Mouse (Mus musculus) kidney, embryonic 15.5 days (tissue): ENCODE data around the gene B3gnt4. TPM values are rescaled to one million over a fixed set of nuclear protein-coding genes. Genes with fewer than 3 reads are reported as not detected.
A peak's percentile ranks its signal among the peaks of the same experiment; 100 is the strongest.

ENCODE experiments used
- ATAC-seq: fragments of 200-750 bp; cut with Nextera tagmentation; replicated peaks from 2 replicates; pipeline ENCODE4 v1.8.0; 2017; ENCODE audit warnings: moderate TSS enrichment; ENCODE audit not compliant: low FRiP score
- H3K27ac ChIP-seq: fragments of 300-500 bp; sonication (generic); 2 replicates; pipeline ENCODE4 v1.5.1; 2015; ENCODE audit warnings: mild to moderate bottlenecking, inconsistent platforms
- H3K27me3 ChIP-seq: fragments of 300-500 bp; sonication (generic); 2 replicates; pipeline ENCODE4 v1.6.1; 2015; ENCODE audit warnings: inconsistent platforms
- H3K36me3 ChIP-seq: fragments of 300-500 bp; sonication (generic); 2 replicates; pipeline ENCODE4 v1.6.1; 2015; ENCODE audit warnings: inconsistent platforms
- H3K4me1 ChIP-seq: fragments of 300-500 bp; sonication (generic); 2 replicates; pipeline ENCODE4 v1.6.1; 2015; ENCODE audit warnings: inconsistent platforms
- H3K4me2 ChIP-seq: fragments of 300-500 bp; sonication (generic); 2 replicates; pipeline ENCODE4 v1.6.1; 2015; ENCODE audit warnings: moderate library complexity, mild to moderate bottlenecking, inconsistent platforms
- H3K4me3 ChIP-seq: fragments of 300-500 bp; sonication (generic); replicated peaks from 2 replicates; pipeline ENCODE4 v1.5.1; 2015; ENCODE audit warnings: mild to moderate bottlenecking, inconsistent platforms
- H3K9ac ChIP-seq: fragments of 300-500 bp; sonication (generic); 2 replicates; pipeline ENCODE4 v1.6.1; 2015; ENCODE audit warnings: mild to moderate bottlenecking, inconsistent platforms
- H3K9me3 ChIP-seq: fragments of 300-500 bp; sonication (generic); replicated peaks from 2 replicates; pipeline ENCODE4 v1.6.1; 2016; ENCODE audit warnings: inconsistent platforms
- WGBS: fragments of 180-500 bp; shearing (Covaris S2); methylation state at CpG from one replicate; pipeline ENCODE4 v1.1.7; 2015; ENCODE audit warnings: mixed read lengths; 5-methylcytosine and 5-hydroxymethylcytosine counted together
- polyA plus RNA-seq: library from polyadenylated mRNA; unstranded; fragments of >200 nt; fragmentation: Nextera tagmentation; extraction: Ambion mirVana; gene quantifications from 2 replicates; pipeline ENCODE4 v1.2.1, GENCODE M21; 2015

Gene B3gnt4
- 0.22 TPM in 1 of 2 replicates, not detected in the other for polyA plus RNA-seq

- peaks cover 46% of the 10 kb centered on the region for H3K27me3 ChIP-seq
- H3K9ac ChIP-seq: no peak within 1 kb of the TSS
- no peak for ATAC-seq
- WGBS: 79% methylated on average over 5 of the region's 5 CpGs
- H3K9me3 ChIP-seq: no peaks in the 10 kb centered on the region
- peaks cover 23% of the 10 kb centered on the region for H3K36me3 ChIP-seq
- H3K4me1 ChIP-seq: peaks cover 14% of the 10 kb centered on the region
- no peak within 1 kb of the TSS for H3K4me2 ChIP-seq
- H3K4me3 ChIP-seq: no peak within 1 kb of the TSS; the same call in 1 of the 2 replicates
- H3K27ac ChIP-seq: no peak within 1 kb of the TSS
These were observed at the start of gene B3gnt4 for GRCm38 (mm10) chr5:123510160-123510559. Gene B3gnt4, plus strand, starts transcription at chr5:123510460.

- no peaks in the 10 kb centered on the region for H3K4me1 ChIP-seq
- no peak for ATAC-seq
- H3K9me3 ChIP-seq: no peaks in the 10 kb centered on the region
- WGBS: 66% methylated on average over 5 of the region's 5 CpGs
- H3K36me3 ChIP-seq: peaks cover 2% of the 10 kb centered on the region; the same call in 1 of the 2 replicates
- no peaks in the 10 kb centered on the region for H3K27me3 ChIP-seq
- H3K4me3 ChIP-seq: no peak overlapping the region
- H3K27ac ChIP-seq: no peak overlapping the region
- H3K4me2 ChIP-seq: no peak overlapping the region
- H3K9ac ChIP-seq: no peak overlapping the region
These were observed 48.8 kb upstream of the B3gnt4 start for GRCm38 (mm10) chr5:123461420-123461819.

GRCm38 (mm10) chr5:123464638-123465037 is 45.6 kb upstream of the B3gnt4 start:
- 89% methylated on average over 1 of the region's 1 CpGs for WGBS
- no peak overlapping the region for H3K27ac ChIP-seq
- H3K9ac ChIP-seq: no peak overlapping the region
- H3K4me2 ChIP-seq: no peak overlapping the region
- no peak for ATAC-seq
- no peaks in the 10 kb centered on the region for H3K36me3 ChIP-seq
- H3K9me3 ChIP-seq: no peaks in the 10 kb centered on the region
- no peak overlapping the region for H3K4me3 ChIP-seq
- H3K4me1 ChIP-seq: no peaks in the 10 kb centered on the region
- no peaks in the 10 kb centered on the region for H3K27me3 ChIP-seq

GRCm38 (mm10) chr5:123470784-123471400 is 39.4 kb upstream of the B3gnt4 start:
- H3K9ac ChIP-seq: no peak overlapping the region
- peak overlapping the region; percentile 28 for H3K4me3 ChIP-seq

GRCm38 (mm10) chr5:123473817-123474216 is 36.4 kb upstream of the B3gnt4 start:
- no peak overlapping the region for H3K27ac ChIP-seq
- H3K4me3 ChIP-seq: no peak overlapping the region
- peaks cover 5% of the 10 kb centered on the region for H3K4me1 ChIP-seq
- WGBS: 81% methylated on average over 5 of the region's 5 CpGs
- no peaks in the 10 kb centered on the region for H3K36me3 ChIP-seq
- no peaks in the 10 kb centered on the region for H3K27me3 ChIP-seq
- no peak overlapping the region for H3K9ac ChIP-seq
- no peak overlapping the region for H3K4me2 ChIP-seq
- H3K9me3 ChIP-seq: no peaks in the 10 kb centered on the region
- ATAC-seq: no peak

More at GRCm38 (mm10) chr5:123470784-123471400, 39.4 kb upstream of the B3gnt4 start:
- Histone ChIP-seq H3K27ac (no peak overlapping the region), H3K4me2 (peak overlapping the region; percentile 53), H3K4me1 (peaks cover 5% of the 10 kb centered on the region), H3K27me3 (no peaks in the 10 kb centered on the region), H3K9me3 (no peaks in the 10 kb centered on the region), H3K36me3 (no peaks in the 10 kb centered on the region)
- WGBS: 5% methylated on average over 10 of the region's 10 CpGs
- ATAC-seq: no peak

- Histone ChIP-seq H3K36me3 (no peaks in the 10 kb centered on the region), H3K9me3 (no peaks in the 10 kb centered on the region)
- WGBS: 79% methylated on average over 11 of the region's 11 CpGs
These were observed 22.4 kb upstream of the B3gnt4 start for GRCm38 (mm10) chr5:123487659-123488395.

GRCm38 (mm10) chr5:123489112-123489785 is 21.0 kb upstream of the B3gnt4 start, which contains the start of the genes Lrrc43 and Il31:
Gene Lrrc43, plus strand, starts transcription at chr5:123489305.
Gene Il31, minus strand, starts transcription at chr5:123489489.
- ATAC-seq: 0 out of 2 replicates have a peak, but pooled peaks have one; percentile 40
- peak within 1 kb of the TSS; percentile 55 for H3K4me2 ChIP-seq
- no peaks in the 10 kb centered on the region for H3K9me3 ChIP-seq
- H3K4me3 ChIP-seq: peak within 1 kb of the TSS; percentile 14; the same call in 1 of the 2 replicates
- no peak within 1 kb of the TSS for H3K27ac ChIP-seq
- H3K27me3 ChIP-seq: peaks cover 7% of the 10 kb centered on the region; the same call in 1 of the 2 replicates
- H3K36me3 ChIP-seq: no peaks in the 10 kb centered on the region
- H3K4me1 ChIP-seq: peaks cover 11% of the 10 kb centered on the region
- no peak within 1 kb of the TSS for H3K9ac ChIP-seq
- WGBS: 7% methylated on average over 25 of the region's 25 CpGs

More at GRCm38 (mm10) chr5:123487659-123488395, 22.4 kb upstream of the B3gnt4 start:
- Histone ChIP-seq H3K4me2 (no peak overlapping the region), H3K4me3 (no peak overlapping the region), H3K27ac (no peak overlapping the region), H3K27me3 (peaks cover 7% of the 10 kb centered on the region; the same call in 1 of the 2 replicates), H3K4me1 (peaks cover 11% of the 10 kb centered on the region), H3K9ac (no peak overlapping the region)
- no peak for ATAC-seq

- Histone ChIP-seq H3K36me3 (no peaks in the 10 kb centered on the region), H3K4me2 (no peak overlapping the region), H3K27me3 (peaks cover 7% of the 10 kb centered on the region; the same call in 1 of the 2 replicates), H3K27ac (no peak overlapping the region), H3K4me3 (no peak overlapping the region), H3K9me3 (no peaks in the 10 kb centered on the region), H3K9ac (no peak overlapping the region), H3K4me1 (peaks cover 11% of the 10 kb centered on the region)
- WGBS: 25% methylated on average over 9 of the region's 9 CpGs
- no peak for ATAC-seq
These were observed 20.3 kb upstream of the B3gnt4 start for GRCm38 (mm10) chr5:123489935-123490334.

GRCm38 (mm10) chr5:123499717-123500116 is 10.5 kb upstream of the B3gnt4 start:
- 45% methylated on average over 4 of the region's 4 CpGs for WGBS
- peaks cover under 1% of the 10 kb centered on the region; the same call in 1 of the 2 replicates for H3K27me3 ChIP-seq
- no peak for ATAC-seq

GRCm38 (mm10) chr5:123501973-123502372 is 8.3 kb upstream of the B3gnt4 start:
- no peak for ATAC-seq
- Histone ChIP-seq H3K4me1 (peaks cover 10% of the 10 kb centered on the region), H3K9me3 (no peaks in the 10 kb centered on the region), H3K27me3 (peaks cover 15% of the 10 kb centered on the region), H3K36me3 (no peaks in the 10 kb centered on the region), H3K4me2 (no peak overlapping the region), H3K9ac (no peak overlapping the region), H3K27ac (no peak overlapping the region), H3K4me3 (no peak overlapping the region)
- WGBS: 74% methylated on average over 4 of the region's 4 CpGs

More at GRCm38 (mm10) chr5:123499717-123500116, 10.5 kb upstream of the B3gnt4 start:
- Histone ChIP-seq H3K4me1 (peaks cover 15% of the 10 kb centered on the region), H3K36me3 (no peaks in the 10 kb centered on the region), H3K4me2 (no peak overlapping the region), H3K4me3 (no peak overlapping the region), H3K9ac (no peak overlapping the region), H3K9me3 (no peaks in the 10 kb centered on the region), H3K27ac (no peak overlapping the region)

GRCm38 (mm10) chr5:123507936-123508723 is 2.1 kb upstream of the B3gnt4 start:
- ATAC-seq: peak; percentile 92
- peaks cover 14% of the 10 kb centered on the region for H3K4me1 ChIP-seq
- H3K9ac ChIP-seq: peak overlapping the region; percentile 41

More at GRCm38 (mm10) chr5:123507936-123508723, 2.1 kb upstream of the B3gnt4 start:
- Histone ChIP-seq H3K4me3 (peak overlapping the region; percentile 67), H3K9me3 (no peaks in the 10 kb centered on the region), H3K27ac (no peak overlapping the region), H3K36me3 (peaks cover 10% of the 10 kb centered on the region; the same call in 1 of the 2 replicates), H3K27me3 (peaks cover 52% of the 10 kb centered on the region), H3K4me2 (peak overlapping the region; percentile 92)
- WGBS: 1% methylated on average over 59 of the region's 59 CpGs
